Mouse (Mus musculus): Measurements from ENCODE around the gene Akr1b8. TPM values are rescaled to one million over a fixed set of nuclear protein-coding genes. Genes with fewer than 3 reads are reported as not detected.
"Not testable (repeated sequence)": the region's sequence is repeated elsewhere in the genome, so short reads cannot be mapped to it uniquely, and the experiment has no call there.

Akr1b8 gene
- not detected for polyA plus RNA-seq (2017; shearing (Covaris generic))

- ATAC-seq = no peak
Measured at GRCm38 (mm10) chr6:34353658-34354353, at the start of gene Akr1b8. Gene Akr1b8, plus strand, starts transcription at chr6:34354119.

GRCm38 (mm10) chr6:34304675-34305241 lies 49.2 kb upstream of the Akr1b8 start:
- ATAC-seq = no peak

GRCm38 (mm10) chr6:34306797-34307196 lies 47.1 kb upstream of the Akr1b8 start:
- no peak for ATAC-seq

GRCm38 (mm10) chr6:34309526-34309925 lies 44.4 kb upstream of the Akr1b8 start:
- no peak for ATAC-seq

GRCm38 (mm10) chr6:34310023-34310595 lies 43.8 kb upstream of the Akr1b8 start:
- ATAC-seq = no peak

- ATAC-seq = no peak
Measured at GRCm38 (mm10) chr6:34313386-34313785, 40.5 kb upstream of the Akr1b8 start.

- no peak for ATAC-seq
Measured at GRCm38 (mm10) chr6:34313921-34314320, 40.0 kb upstream of the Akr1b8 start.

- ATAC-seq = peak; percentile 91
Measured at GRCm38 (mm10) chr6:34316854-34317771, 36.8 kb upstream of the Akr1b8 start, which contains the start of gene Akr1b3. Gene Akr1b3, minus strand, starts transcription at chr6:34317478.

- ATAC-seq = no peak
Measured at GRCm38 (mm10) chr6:34318172-34318571, 35.7 kb upstream of the Akr1b8 start.

GRCm38 (mm10) chr6:34318636-34319035 lies 35.3 kb upstream of the Akr1b8 start:
- ATAC-seq = no peak

GRCm38 (mm10) chr6:34322121-34322520 lies 31.8 kb upstream of the Akr1b8 start:
- ATAC-seq = no peak

- no peak for ATAC-seq
Measured at GRCm38 (mm10) chr6:34331379-34331778, 22.5 kb upstream of the Akr1b8 start.

GRCm38 (mm10) chr6:34331804-34332203 lies 22.1 kb upstream of the Akr1b8 start:
- not testable (repeated sequence) for ATAC-seq

GRCm38 (mm10) chr6:34334673-34335072 lies 19.2 kb upstream of the Akr1b8 start:
- ATAC-seq = no peak

GRCm38 (mm10) chr6:34337799-34338198 lies 16.1 kb upstream of the Akr1b8 start:
- ATAC-seq = no peak

- no peak for ATAC-seq
Measured at GRCm38 (mm10) chr6:34341991-34342390, 11.9 kb upstream of the Akr1b8 start.

GRCm38 (mm10) chr6:34342476-34342875 lies 11.4 kb upstream of the Akr1b8 start:
- no peak for ATAC-seq

- no peak for ATAC-seq
Measured at GRCm38 (mm10) chr6:34343426-34343825, 10.5 kb upstream of the Akr1b8 start.

GRCm38 (mm10) chr6:34344135-34344850 lies 9.6 kb upstream of the Akr1b8 start:
- no peak for ATAC-seq

- no peak for ATAC-seq
Measured at GRCm38 (mm10) chr6:34344935-34345334, 9.0 kb upstream of the Akr1b8 start.

- ATAC-seq = peak; percentile 85
Measured at GRCm38 (mm10) chr6:34346096-34346898, 7.6 kb upstream of the Akr1b8 start.

All from CD4-positive, CD25-positive, alpha-beta regulatory T cell, adult 4 months (primary cell).